Mouse (Mus musculus): ENCODE results near the gene Hapln2.

DNA sequence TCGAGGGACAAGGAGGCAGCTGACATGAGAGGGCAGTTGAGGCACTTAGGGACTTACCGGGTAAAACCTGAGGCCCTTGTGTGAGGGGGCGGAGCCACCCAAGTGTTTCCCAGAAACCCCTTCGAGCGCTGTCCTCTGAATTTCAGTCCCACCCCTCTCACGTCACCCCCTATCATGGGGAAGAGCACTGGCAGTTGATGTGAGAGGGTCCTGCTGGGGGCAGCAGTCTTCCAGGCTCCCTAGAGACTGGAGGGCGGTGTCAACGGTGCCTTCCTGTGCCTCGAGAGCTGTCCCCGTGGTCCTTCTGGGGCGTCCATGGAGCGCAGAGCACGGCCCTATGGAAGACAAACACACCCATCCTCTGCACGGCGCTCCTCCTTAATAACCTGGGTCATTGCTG, 39.8 kb downstream of the Hapln2 start:
- TF ChIP-seq CTCF (IDR thresholded peaks at IDR 0.05; ENCODE audit: low read depth): no peak
- TF ChIP-seq EP300 (IDR thresholded peaks at IDR 0.05; ENCODE audit: low read depth): no peak
